In the genomic region with DNA sequence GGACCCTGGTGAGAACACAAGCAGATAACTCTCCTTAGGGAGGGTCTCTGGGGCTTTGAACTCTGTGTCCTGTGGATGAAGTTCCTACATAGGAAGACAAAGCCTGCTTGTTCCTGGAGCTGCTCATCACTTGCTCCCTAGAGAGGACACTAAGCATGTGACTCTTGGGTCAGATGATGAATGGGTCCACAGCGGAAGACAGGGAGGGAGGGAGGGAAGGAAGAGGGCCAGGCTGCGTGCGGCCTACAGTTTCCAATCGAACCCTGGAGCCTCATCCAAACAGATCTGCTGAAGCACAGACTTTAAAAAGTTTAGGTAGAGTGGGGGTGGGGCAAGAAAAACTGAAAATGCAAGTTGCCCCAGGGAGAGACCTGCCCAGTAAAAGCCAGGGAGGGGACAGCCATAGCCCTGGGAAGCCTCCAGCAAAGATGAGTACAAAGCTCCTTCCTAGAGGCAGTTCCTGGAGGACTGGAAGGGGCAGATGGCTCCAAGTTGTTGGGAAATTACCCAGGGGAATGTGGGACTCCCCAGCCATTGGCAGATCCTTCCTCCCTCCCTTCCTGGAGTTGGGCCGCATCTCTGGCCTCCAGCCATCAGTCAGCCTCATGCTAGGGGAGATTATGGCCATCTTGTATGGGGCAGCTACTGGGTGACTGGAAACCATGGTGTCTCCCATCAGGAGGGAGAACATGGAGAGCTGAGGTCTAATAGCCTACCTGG, we compare ENCODE assay signal across 9 mouse cellular contexts. TPM values are rescaled to one million over a fixed set of nuclear protein-coding genes. Genes with fewer than 3 reads are reported as not detected.
DNase-seq lines count a peak whose midpoint lies in the region; ATAC-seq and TF ChIP-seq lines count a peak whose summit lies in the region.
"Had no signal": no experiment of that assay in that cellular context is flagged by ENCODE, and none has a peak within 500 bp of the region (broad histone marks: within the 10 kb centered on the region; RNA-seq: fewer than 3 reads in every experiment).

No protein-coding gene starts in this region.

- no peaks in the 10 kb centered on the region for H3K9me3 ChIP-seq in stomach, postnatal 0 days (ENCODE audit: control insufficient read depth, low read length)

- peaks cover 2% of the 10 kb centered on the region; the same call in 1 of the 2 replicates for H3K36me3 ChIP-seq in stomach, postnatal 0 days (ENCODE audit: control insufficient read depth, insufficient read depth, low read length)

- H3K9ac ChIP-seq in stomach, postnatal 0 days (ENCODE audit: low read length), result no peak overlapping the region

- 57% methylated on average over 5 of the region's 5 CpGs for WGBS in stomach, postnatal 0 days

- TF ChIP-seq EP300 in stomach, postnatal 0 days (optimal IDR thresholded peaks at IDR 0.05), result no peak

- DNase-seq in spleen, postnatal 36 days (ENCODE audit: low spot score in 2 of 2), result peak; percentile 25 to 44
- no peak for DNase-seq in spleen, adult 18-20 months
- peak; percentile 59 for DNase-seq in kidney, postnatal 14 days
- no peak for DNase-seq in stomach, postnatal 0 days (ENCODE audit: low spot score)
- DNase-seq in right cerebral cortex, postnatal 10 days (ENCODE audit: low spot score in 2 of 2), result no peak
- DNase-seq in layer of hippocampus, adult 9-11 months, result no peak

- H3K4me1 ChIP-seq in stomach, postnatal 0 days (replicated peaks; ENCODE audit: control insufficient read depth, insufficient read depth), result no peaks in the 10 kb centered on the region

- no peak overlapping the region for H3K4me3 ChIP-seq in stomach, postnatal 0 days (ENCODE audit: low read depth, low read length)

- TF ChIP-seq CTCF in stomach, postnatal 0 days (IDR thresholded peaks at IDR 0.05; ENCODE audit: low read depth), result no peak

- ATAC-seq in erythroid progenitor cell, adult 5-6 weeks (replicated peaks; ENCODE audit: low FRiP score, poor library complexity, severe bottlenecking), result peak; percentile 35
- no peak for ATAC-seq in stomach, postnatal 0 days (ENCODE audit: low FRiP score, low TSS enrichment)
- ATAC-seq in granulocyte monocyte progenitor cell, adult 5-6 weeks (replicated peaks; ENCODE audit: poor library complexity, severe bottlenecking), result no peak

- no peaks in the 10 kb centered on the region for H3K27me3 ChIP-seq in stomach, postnatal 0 days (ENCODE audit: control insufficient read depth, insufficient read depth, low read length)

- peak overlapping the region; percentile 81; the same call in 1 of the 2 replicates for H3K4me2 ChIP-seq in stomach, postnatal 0 days (replicated peaks; ENCODE audit: low read depth)

- no peak overlapping the region for H3K27ac ChIP-seq in stomach, postnatal 0 days (replicated peaks)

RNA-seq across cellular contexts. Expression of gene Scly, which starts 1.7 kb away (rescaled TPM):
- total RNA-seq in erythroid progenitor cell, adult 5-6 weeks (2015; ENCODE audit: low replicate concordance), result 27.0 and 42.3 TPM in 2 replicates
- total RNA-seq in erythroid progenitor cell, adult 5-6 weeks (2017; ENCODE audit: low replicate concordance), result 39.7 and 51.1 TPM in 2 replicates
- 8.2 and 8.9 TPM in 2 replicates for polyA plus RNA-seq in stomach, postnatal 0 days (2015; fragmentation: Nextera tagmentation; extraction: Ambion mirVana)
- total RNA-seq in granulocyte monocyte progenitor cell, adult 5-6 weeks (2014; fragmentation: Nextera tagmentation), result 31.6 and 39.5 TPM in 2 replicates
- total RNA-seq in granulocyte monocyte progenitor cell, adult 5-6 weeks (2017), result 20.9 and 21.8 TPM in 2 replicates

RNA-seq across cellular contexts. Expression of gene Espnl, which starts 22.0 kb away (rescaled TPM):
- total RNA-seq in erythroid progenitor cell, adult 5-6 weeks (2015; ENCODE audit: low replicate concordance), result 1.4 TPM in 1 of 2 replicates, not detected in the other
- not detected in 2 replicates for total RNA-seq in erythroid progenitor cell, adult 5-6 weeks (2017; ENCODE audit: low replicate concordance)
- 0.02 TPM in 1 of 2 replicates, not detected in the other for polyA plus RNA-seq in stomach, postnatal 0 days (2015; fragmentation: Nextera tagmentation; extraction: Ambion mirVana)
- 0.17 and 0.95 TPM in 2 replicates for total RNA-seq in granulocyte monocyte progenitor cell, adult 5-6 weeks (2014; fragmentation: Nextera tagmentation)
- total RNA-seq in granulocyte monocyte progenitor cell, adult 5-6 weeks (2017), result 0.22 and 0.26 TPM in 2 replicates
- polyA plus RNA-seq: intestine, embryonic 14.5 days had no signal

RNA-seq across cellular contexts. Expression of gene Ube2f, which starts 49.8 kb away (rescaled TPM):
- total RNA-seq in erythroid progenitor cell, adult 5-6 weeks (2015; ENCODE audit: low replicate concordance), result 46.9 and 60.8 TPM in 2 replicates
- total RNA-seq in erythroid progenitor cell, adult 5-6 weeks (2017; ENCODE audit: low replicate concordance), result 11.9 and 48.8 TPM in 2 replicates
- 56.9 and 61.7 TPM in 2 replicates for polyA plus RNA-seq in stomach, postnatal 0 days (2015; fragmentation: Nextera tagmentation; extraction: Ambion mirVana)
- 80.4 and 94.7 TPM in 2 replicates for total RNA-seq in granulocyte monocyte progenitor cell, adult 5-6 weeks (2014; fragmentation: Nextera tagmentation)
- 40.4 and 50.5 TPM in 2 replicates for total RNA-seq in granulocyte monocyte progenitor cell, adult 5-6 weeks (2017)

RNA-seq across cellular contexts. Expression of gene Klhl30, which starts 50.9 kb away (rescaled TPM):
- not detected in 2 replicates for total RNA-seq in erythroid progenitor cell, adult 5-6 weeks (2015; ENCODE audit: low replicate concordance)
- total RNA-seq in erythroid progenitor cell, adult 5-6 weeks (2017; ENCODE audit: low replicate concordance), result not detected in 2 replicates
- polyA plus RNA-seq in stomach, postnatal 0 days (2015; fragmentation: Nextera tagmentation; extraction: Ambion mirVana), result 0.61 and 0.80 TPM in 2 replicates
- not detected in 2 replicates for total RNA-seq in granulocyte monocyte progenitor cell, adult 5-6 weeks (2014; fragmentation: Nextera tagmentation)
- total RNA-seq in granulocyte monocyte progenitor cell, adult 5-6 weeks (2017), result not detected in 2 replicates

Comparison
In these comparisons a context has a peak if more than half of its experiments do, and no peak if none do; other contexts are left out.
1. DNase-seq: peak in spleen, postnatal 36 days (2 of 2) and kidney, postnatal 14 days (single experiment); none in spleen, adult 18-20 months (0 of 2), stomach, postnatal 0 days (single experiment), right cerebral cortex, postnatal 10 days (0 of 2) and layer of hippocampus, adult 9-11 months (single experiment).